In genomic region chr3:68092108-68092507, GRCm38 (mm10) we compare ENCODE assay signal across 21 mouse cellular contexts. TPM values are rescaled to one million over a fixed set of nuclear protein-coding genes. Genes with fewer than 3 reads are reported as not detected.
A peak's percentile ranks its signal among the peaks of the same experiment; 100 is the strongest.
DNase-seq lines count a peak whose midpoint lies in the region; ATAC-seq lines count a peak whose summit lies in the region.
"Had no signal": no experiment of that assay in that cellular context is flagged by ENCODE, and none has a peak within 500 bp of the region (broad histone marks: within the 10 kb centered on the region; RNA-seq: fewer than 3 reads in every experiment).

No protein-coding gene starts in this region.

- H3K27ac ChIP-seq in neural tube, embryonic 12.5 days: no peak overlapping the region
- no peak overlapping the region for H3K27ac ChIP-seq in neural tube, embryonic 13.5 days (replicated peaks)
- H3K27ac ChIP-seq in neural tube, embryonic 15.5 days (replicated peaks): no peak overlapping the region
- H3K27ac ChIP-seq in neural tube, embryonic 14.5 days (ENCODE audit: low read depth, low read length): no peak overlapping the region

- H3K4me3 ChIP-seq in neural tube, embryonic 12.5 days: no peak overlapping the region
- H3K4me3 ChIP-seq in neural tube, embryonic 13.5 days: no peak overlapping the region
- H3K4me3 ChIP-seq in neural tube, embryonic 15.5 days (replicated peaks): no peak overlapping the region
- no peak overlapping the region for H3K4me3 ChIP-seq in neural tube, embryonic 14.5 days (ENCODE audit: low read depth, low read length)

- no peak for DNase-seq in neural tube, embryonic 10.5 days (ENCODE audit: extremely low spot score, low spot score)
- no peak for DNase-seq in urinary bladder, adult 2 months (ENCODE audit: low spot score)
- DNase-seq: adrenal gland, adult 2 months; adrenal gland, adult 8-10 months; adrenal gland, postnatal 10 days; adrenal gland, postnatal 14 days; adrenal gland, postnatal 25 days; adrenal gland, postnatal 36 days; B cell, adult 2 months; cerebellum, adult 11 months; cerebellum, adult 11-12 months; cerebellum, adult 18-20 months had no signal

- H3K27me3 ChIP-seq in neural tube, embryonic 12.5 days (replicated peaks): no peaks in the 10 kb centered on the region
- H3K27me3 ChIP-seq in neural tube, embryonic 13.5 days: no peaks in the 10 kb centered on the region
- H3K27me3 ChIP-seq in neural tube, embryonic 15.5 days (replicated peaks): no peaks in the 10 kb centered on the region
- H3K27me3 ChIP-seq in neural tube, embryonic 14.5 days (ENCODE audit: control insufficient read depth, insufficient read depth, low read length): no peaks in the 10 kb centered on the region
- H3K27me3 ChIP-seq: CH12.LX had no signal

- no peaks in the 10 kb centered on the region for H3K4me1 ChIP-seq in neural tube, embryonic 12.5 days
- peaks cover 11% of the 10 kb centered on the region for H3K4me1 ChIP-seq in neural tube, embryonic 13.5 days (replicated peaks)
- no peaks in the 10 kb centered on the region for H3K4me1 ChIP-seq in neural tube, embryonic 15.5 days
- H3K4me1 ChIP-seq in neural tube, embryonic 14.5 days (ENCODE audit: control insufficient read depth, insufficient read depth, low read length): no peaks in the 10 kb centered on the region; the same call in 1 of the 2 replicates

- WGBS in neural tube, embryonic 12.5 days: 67% methylated on average over 4 of the region's 4 CpGs
- 45% methylated on average over 4 of the region's 4 CpGs for WGBS in neural tube, embryonic 13.5 days
- 39% methylated on average over 4 of the region's 4 CpGs for WGBS in neural tube, embryonic 15.5 days
- WGBS in neural tube, embryonic 14.5 days: 33% methylated on average over 4 of the region's 4 CpGs

- no peaks in the 10 kb centered on the region for H3K9me3 ChIP-seq in neural tube, embryonic 12.5 days
- H3K9me3 ChIP-seq in neural tube, embryonic 13.5 days: no peaks in the 10 kb centered on the region
- no peaks in the 10 kb centered on the region for H3K9me3 ChIP-seq in neural tube, embryonic 15.5 days (replicated peaks)
- no peaks in the 10 kb centered on the region for H3K9me3 ChIP-seq in neural tube, embryonic 14.5 days (ENCODE audit: control insufficient read depth, low read length)

- H3K36me3 ChIP-seq in neural tube, embryonic 12.5 days: no peaks in the 10 kb centered on the region
- no peaks in the 10 kb centered on the region for H3K36me3 ChIP-seq in neural tube, embryonic 13.5 days
- no peaks in the 10 kb centered on the region for H3K36me3 ChIP-seq in neural tube, embryonic 15.5 days
- H3K36me3 ChIP-seq in neural tube, embryonic 14.5 days (ENCODE audit: control insufficient read depth, insufficient read depth, low read length): no peaks in the 10 kb centered on the region
- H3K36me3 ChIP-seq: G1E had no signal

- no peak overlapping the region for H3K4me2 ChIP-seq in neural tube, embryonic 12.5 days (replicated peaks)
- no peak overlapping the region for H3K4me2 ChIP-seq in neural tube, embryonic 13.5 days
- no peak overlapping the region for H3K4me2 ChIP-seq in neural tube, embryonic 15.5 days
- no peak overlapping the region for H3K4me2 ChIP-seq in neural tube, embryonic 14.5 days (ENCODE audit: low read depth, low read length)

- peak; percentile 44; the same call in 1 of the 2 replicates for ATAC-seq in neural tube, embryonic 12.5 days (ENCODE audit: low FRiP score, low read depth)
- peak; percentile 69 for ATAC-seq in neural tube, embryonic 13.5 days (ENCODE audit: low read depth)
- ATAC-seq in neural tube, embryonic 15.5 days (ENCODE audit: low FRiP score): no peak
- ATAC-seq in neural tube, embryonic 14.5 days (ENCODE audit: low read depth): peak; percentile 68
- ATAC-seq: activated CD4-positive, CD25-positive, alpha-beta regulatory T cell, adult 4 months; CD4-positive, CD25-positive, alpha-beta regulatory T cell, adult 4 months; Patski had no signal

- H3K9ac ChIP-seq in neural tube, embryonic 12.5 days: no peak overlapping the region
- no peak overlapping the region for H3K9ac ChIP-seq in neural tube, embryonic 13.5 days
- no peak overlapping the region for H3K9ac ChIP-seq in neural tube, embryonic 15.5 days (replicated peaks)
- H3K9ac ChIP-seq in neural tube, embryonic 14.5 days (replicated peaks; ENCODE audit: low read depth, low read length): no peak overlapping the region

RNA-seq across cellular contexts. Expression of gene Schip1, which starts 27.5 kb away (rescaled TPM):
- 112 and 113 TPM in 2 replicates for polyA plus RNA-seq in neural tube, embryonic 12.5 days (2016; fragmentation: Nextera tagmentation; extraction: Ambion mirVana)
- polyA plus RNA-seq in neural tube, embryonic 13.5 days (2015; fragmentation: Nextera tagmentation; extraction: Ambion mirVana): 160 and 165 TPM in 2 replicates
- 135 and 164 TPM in 2 replicates for polyA plus RNA-seq in neural tube, embryonic 15.5 days (2015; fragmentation: Nextera tagmentation; extraction: Ambion mirVana)
- polyA plus RNA-seq in neural tube, embryonic 14.5 days (2014; fragmentation: Nextera tagmentation; extraction: Ambion mirVana): 172 and 188 TPM in 2 replicates
- polyA plus RNA-seq in urinary bladder, adult 2 months (2012; rRNA removed): 43.0 and 47.3 TPM in 2 replicates
- polyA plus RNA-seq: CD4-positive, CD25-positive, alpha-beta regulatory T cell, adult 4 months; G1E had no signal
